Mouse (Mus musculus): ENCODE measurements around the gene Chst11. TPM values are rescaled to one million over a fixed set of nuclear protein-coding genes. Genes with fewer than 3 reads are reported as not detected.

Gene Chst11
- total RNA-seq, 2 experiments from 2014 or later = 33.9 to 36.5 TPM

GRCm38 (mm10) chr10:82987394-82987793 lies 2.1 kb downstream of the Chst11 start:
- DNase-seq (ENCODE audit: low spot score in 2 of 2) = peak in 1 of 2 experiments; percentile 5
- intact Hi-C loops (cut with DNase I) = loop anchor here (1.0 to 5.0 kb wide), 5 partner anchors 55 to 210 kb away; no protein-coding TSS in a partner anchor

- no peak for DNase-seq (ENCODE audit: low spot score in 2 of 2)
- intact Hi-C loops (cut with DNase I) = loop anchor here (5.0 kb wide), 3 partner anchors 73 to 208 kb away; no protein-coding TSS in a partner anchor
Measured at GRCm38 (mm10) chr10:82989418-82990025, 4.2 kb downstream of the Chst11 start.

DNA sequence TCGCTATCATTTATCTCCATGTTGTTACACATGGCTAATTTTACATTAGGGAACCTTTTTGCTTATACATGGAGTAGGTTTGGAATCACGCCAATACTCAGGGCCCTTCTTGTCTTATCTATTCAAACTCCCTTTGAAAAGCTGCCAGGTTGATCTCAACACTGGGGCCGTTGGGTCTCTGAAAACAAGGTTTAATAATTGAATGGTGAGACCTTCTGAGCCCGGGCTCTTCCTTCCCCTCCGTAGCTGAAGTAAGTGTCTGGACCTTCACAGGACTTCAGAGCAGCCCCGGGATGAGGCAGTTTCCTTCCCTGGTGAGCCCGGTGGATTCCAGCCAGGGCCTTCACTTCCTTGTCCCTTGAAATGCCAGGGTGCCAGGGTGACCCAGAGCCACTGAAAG lies 5.6 kb downstream of the Chst11 start:
- DNase-seq (ENCODE audit: low spot score in 2 of 2) = no peak
- intact Hi-C loops (cut with DNase I) = no loop called here

- no peak for DNase-seq (ENCODE audit: low spot score in 2 of 2)
- intact Hi-C loops (cut with DNase I) = no loop called here
Measured at GRCm38 (mm10) chr10:82991756-82992519, 6.6 kb downstream of the Chst11 start.

DNA sequence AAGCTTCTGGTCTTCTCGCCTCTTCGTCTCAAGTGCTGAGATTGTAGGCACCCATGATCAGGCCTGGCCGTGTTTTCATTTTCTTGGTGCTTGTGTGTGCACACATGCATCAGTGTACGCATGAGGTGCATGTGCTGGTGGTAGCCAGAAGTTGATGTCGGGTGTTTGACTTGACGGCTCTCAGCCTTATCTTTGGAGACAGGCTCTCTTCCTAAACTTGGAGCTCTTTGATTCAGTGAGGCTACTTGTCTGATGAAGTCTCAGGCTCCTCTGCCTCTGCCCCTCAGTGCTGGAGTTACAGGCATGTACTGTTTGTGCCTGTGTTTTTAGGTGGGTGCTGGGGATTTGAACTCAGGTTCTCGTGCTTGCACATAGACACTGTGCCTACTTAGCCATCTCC lies 9.0 kb downstream of the Chst11 start:
- intact Hi-C loops (cut with DNase I) = no loop called here

DNA sequence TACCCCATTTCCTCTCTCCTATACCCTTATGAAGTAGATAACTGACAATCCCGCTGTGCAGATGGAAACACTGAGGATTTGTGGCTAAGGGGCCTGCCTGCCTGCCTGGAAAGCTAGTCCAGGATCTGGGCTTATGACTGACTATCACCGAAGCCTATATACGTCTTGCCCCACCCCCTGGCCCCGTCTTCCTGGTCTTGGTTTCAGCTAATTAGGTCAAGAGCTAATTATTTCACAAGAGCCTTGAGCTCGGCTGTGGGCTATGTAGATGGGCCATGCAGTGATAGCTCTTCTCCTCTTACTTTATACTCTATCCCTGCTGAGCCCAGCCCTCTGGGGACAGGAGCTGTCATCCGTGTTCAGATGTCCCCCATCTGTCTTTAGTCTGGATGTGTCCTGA lies 12.2 kb downstream of the Chst11 start:
- no peak for DNase-seq (ENCODE audit: low spot score in 2 of 2)
- intact Hi-C loops (cut with DNase I) = no loop called here

More for the DNA sequence above, 9.0 kb downstream of the Chst11 start:
- no peak for DNase-seq (ENCODE audit: low spot score in 2 of 2)

GRCm38 (mm10) chr10:83000169-83000568 lies 14.9 kb downstream of the Chst11 start:
- intact Hi-C loops (cut with DNase I) = no loop called here
- no peak for DNase-seq (ENCODE audit: low spot score in 2 of 2)

DNA sequence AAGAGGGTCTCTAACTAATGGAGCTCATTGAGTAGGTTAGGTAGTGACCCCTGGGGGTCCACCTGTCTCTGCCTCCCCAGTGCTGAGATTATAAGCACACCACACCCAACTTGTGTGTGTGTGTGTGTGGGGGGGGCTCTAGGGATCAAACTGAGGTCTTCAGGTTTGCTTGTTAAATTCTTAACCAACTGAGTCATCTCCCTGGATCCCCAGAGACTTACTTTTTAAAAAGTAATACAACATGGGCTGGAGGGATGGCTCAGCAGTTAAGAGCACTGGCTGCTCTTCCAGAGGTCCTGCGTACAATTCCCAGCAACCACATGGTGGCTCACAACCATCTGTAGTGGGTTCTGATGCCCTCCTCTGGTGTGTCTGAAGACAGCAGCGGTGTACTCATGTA lies 15.4 kb downstream of the Chst11 start:
- no peak for DNase-seq (ENCODE audit: low spot score in 2 of 2)
- intact Hi-C loops (cut with DNase I) = no loop called here

DNA sequence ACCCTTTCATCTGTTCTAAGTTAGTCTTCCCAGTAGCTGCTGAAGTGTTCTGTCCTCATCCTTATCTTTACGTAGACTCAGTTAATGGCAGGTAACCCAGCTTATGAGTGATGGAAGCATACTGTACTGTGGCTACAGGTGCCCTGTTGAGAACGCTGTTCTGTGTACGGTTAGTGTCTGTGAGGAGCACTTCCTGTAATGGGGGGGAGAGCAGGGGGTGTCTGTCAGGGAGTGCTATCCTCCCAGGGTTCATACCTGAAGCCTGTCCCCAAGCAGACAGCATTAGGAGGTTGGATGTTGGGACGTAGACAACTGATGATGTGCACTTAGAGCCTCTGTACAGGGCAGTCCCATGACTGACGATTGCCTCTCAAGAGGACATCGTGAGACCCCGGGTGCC lies 18.6 kb downstream of the Chst11 start:
- DNase-seq (ENCODE audit: low spot score in 2 of 2) = no peak
- intact Hi-C loops (cut with DNase I) = no loop called here

GRCm38 (mm10) chr10:83004389-83004788 lies 19.1 kb downstream of the Chst11 start:
- intact Hi-C loops (cut with DNase I) = no loop called here
- peak; percentile 70 to 92 for DNase-seq (ENCODE audit: low spot score in 2 of 2)

DNA sequence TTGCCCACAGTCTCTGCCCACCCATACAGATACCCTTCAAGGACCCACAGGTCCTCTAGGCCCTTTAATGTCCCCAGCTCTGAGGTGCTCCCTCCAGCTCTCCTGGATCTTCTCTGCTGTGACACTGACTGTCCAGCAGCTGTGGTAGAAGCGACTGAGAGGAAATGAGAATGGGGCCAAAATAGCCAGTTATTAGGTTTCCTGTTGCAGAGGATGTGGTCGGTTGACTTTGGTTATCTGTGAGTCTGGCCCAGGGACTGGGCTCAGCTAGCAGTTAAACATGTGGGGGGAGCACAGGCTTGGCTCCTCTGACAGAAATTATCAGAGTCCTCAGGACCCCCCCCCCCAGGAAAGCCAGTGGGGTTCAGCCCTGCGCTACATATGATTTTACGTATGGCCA lies 19.7 kb downstream of the Chst11 start:
- DNase-seq (ENCODE audit: low spot score in 2 of 2) = no peak
- intact Hi-C loops (cut with DNase I) = no loop called here

- intact Hi-C loops (cut with DNase I) = no loop called here
- no peak for DNase-seq (ENCODE audit: low spot score in 2 of 2)
Measured at GRCm38 (mm10) chr10:83006258-83006657, 21.0 kb downstream of the Chst11 start.

GRCm38 (mm10) chr10:83013984-83014383 lies 28.7 kb downstream of the Chst11 start:
- no peak for DNase-seq (ENCODE audit: low spot score in 2 of 2)
- intact Hi-C loops (cut with DNase I) = no loop called here

- no peak for DNase-seq (ENCODE audit: low spot score in 2 of 2)
- intact Hi-C loops (cut with DNase I) = no loop called here
Measured at GRCm38 (mm10) chr10:83015919-83016318, 30.6 kb downstream of the Chst11 start.

- intact Hi-C loops (cut with DNase I) = no loop called here
- no peak for DNase-seq (ENCODE audit: low spot score in 2 of 2)
Measured at GRCm38 (mm10) chr10:83016779-83017178, 31.5 kb downstream of the Chst11 start.

GRCm38 (mm10) chr10:83017760-83018498 lies 32.6 kb downstream of the Chst11 start:
- no peak for DNase-seq (ENCODE audit: low spot score in 2 of 2)
- intact Hi-C loops (cut with DNase I) = no loop called here

DNA sequence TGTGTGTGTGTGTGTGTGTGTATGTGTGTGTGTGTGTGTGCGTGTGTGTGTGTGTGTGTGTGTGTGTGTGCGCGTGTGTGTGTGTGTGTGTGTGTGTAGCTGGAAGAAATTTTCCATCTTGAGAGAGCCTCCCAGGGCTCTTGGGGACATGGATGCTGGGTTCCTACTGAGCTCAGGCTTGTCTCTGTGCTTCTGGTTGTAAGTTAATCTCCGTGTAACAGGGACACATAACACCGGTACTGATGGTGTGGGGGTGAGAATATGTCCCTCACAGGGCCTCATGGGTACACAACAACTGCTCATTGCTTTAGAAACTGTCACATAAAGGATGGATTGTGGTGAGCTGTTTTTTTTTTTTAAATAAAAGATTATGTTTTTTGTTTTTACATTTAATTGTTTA lies 33.2 kb downstream of the Chst11 start:
- DNase-seq (ENCODE audit: low spot score in 2 of 2) = no peak
- intact Hi-C loops (cut with DNase I) = no loop called here

- DNase-seq (ENCODE audit: low spot score in 2 of 2) = no peak
- intact Hi-C loops (cut with DNase I) = no loop called here
Measured at GRCm38 (mm10) chr10:83019497-83020270, 34.4 kb downstream of the Chst11 start.

DNA sequence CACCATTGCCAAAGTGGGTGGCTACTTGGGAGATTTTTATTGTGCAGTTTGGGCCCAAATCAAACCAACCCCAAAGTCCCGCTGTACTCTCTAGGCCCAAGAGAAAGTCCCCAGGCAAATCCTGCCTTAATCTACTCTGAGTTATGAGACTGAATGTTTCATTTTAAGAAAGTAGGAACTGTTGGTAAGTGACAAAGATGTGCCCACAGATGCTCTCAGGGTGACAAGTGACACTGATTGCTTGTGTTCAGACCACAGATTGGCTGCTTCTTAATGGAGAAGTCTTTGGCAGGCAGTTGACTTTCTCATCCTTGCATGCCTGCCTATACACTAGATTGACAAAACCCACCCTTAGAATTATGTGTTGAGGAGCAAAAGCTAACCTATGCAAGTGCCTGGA lies 37.3 kb downstream of the Chst11 start:
- no peak for DNase-seq (ENCODE audit: low spot score in 2 of 2)
- intact Hi-C loops (cut with DNase I) = no loop called here

GRCm38 (mm10) chr10:83026174-83026573 lies 40.9 kb downstream of the Chst11 start:
- no peak for DNase-seq (ENCODE audit: low spot score in 2 of 2)
- intact Hi-C loops (cut with DNase I) = no loop called here
